Mouse (Mus musculus): ENCODE data around the gene Nfatc4. TPM values are rescaled to one million over a fixed set of nuclear protein-coding genes. Genes with fewer than 3 reads are reported as not detected.

Nfatc4 gene
- polyA plus RNA-seq, 1 experiment from 2014 or later: 25.9 TPM

DNA sequence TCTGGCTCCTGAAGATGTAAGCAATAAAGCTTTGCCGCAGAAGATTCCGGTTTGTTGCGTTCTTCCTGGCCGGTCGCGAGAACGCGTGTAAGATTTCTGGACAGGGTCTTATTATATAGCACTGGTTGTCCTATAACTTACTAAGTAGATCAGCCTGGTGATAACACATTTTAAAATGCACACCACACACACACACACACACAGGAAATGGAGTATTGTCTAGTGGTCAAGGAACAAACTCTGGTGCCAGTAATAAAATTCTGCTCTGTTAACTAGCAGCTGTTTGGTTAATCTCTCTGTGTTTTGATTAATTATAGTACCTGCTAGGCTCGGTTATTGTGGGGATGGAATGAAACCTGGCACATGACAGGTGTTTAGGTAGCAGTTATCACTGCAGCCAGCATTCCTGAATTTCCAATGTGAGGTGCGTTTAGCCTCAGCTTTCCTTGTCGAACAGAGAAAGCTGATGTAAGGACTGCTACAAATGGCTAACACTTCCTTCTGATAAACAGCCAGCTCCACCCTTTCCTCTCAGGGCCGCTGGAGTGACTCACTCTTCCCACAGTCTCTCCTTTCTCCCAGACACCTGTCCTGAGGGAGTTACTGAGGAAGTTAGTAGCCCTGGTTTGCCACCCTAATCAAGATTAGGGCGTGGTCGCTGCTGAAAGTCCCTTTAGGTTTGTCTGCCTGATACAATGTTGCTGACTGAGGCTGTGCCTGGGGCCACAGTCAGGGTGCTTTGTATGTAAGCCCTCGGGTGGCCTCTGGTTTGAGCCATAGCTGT is 27.4 kb upstream of the Nfatc4 start:
- H3K9ac ChIP-seq (ENCODE audit: low read length): no peak overlapping the region
- no peak overlapping the region for H3K27ac ChIP-seq (ENCODE audit: low read depth, low read length)
- H3K9me3 ChIP-seq (ENCODE audit: control insufficient read depth, low read length): no peaks in the 10 kb centered on the region
- 0 out of 2 replicates have a peak, but pooled peaks cover 2% of the 10 kb centered on the region for H3K27me3 ChIP-seq (ENCODE audit: control insufficient read depth, insufficient read depth, low read length)
- no peaks in the 10 kb centered on the region for H3K4me1 ChIP-seq (ENCODE audit: control insufficient read depth, insufficient read depth, low read length)
- ATAC-seq (ENCODE audit: insufficient read depth, low FRiP score, low TSS enrichment): no peak
- 85% methylated on average over 15 of the region's 15 CpGs for WGBS
- H3K36me3 ChIP-seq (ENCODE audit: control insufficient read depth, insufficient read depth, low read length): no peaks in the 10 kb centered on the region
- H3K4me2 ChIP-seq (ENCODE audit: low read depth): no peak overlapping the region
- no peak for DNase-seq (ENCODE audit: low spot score)
- H3K4me3 ChIP-seq (ENCODE audit: low read depth, low read length): no peak overlapping the region

DNA sequence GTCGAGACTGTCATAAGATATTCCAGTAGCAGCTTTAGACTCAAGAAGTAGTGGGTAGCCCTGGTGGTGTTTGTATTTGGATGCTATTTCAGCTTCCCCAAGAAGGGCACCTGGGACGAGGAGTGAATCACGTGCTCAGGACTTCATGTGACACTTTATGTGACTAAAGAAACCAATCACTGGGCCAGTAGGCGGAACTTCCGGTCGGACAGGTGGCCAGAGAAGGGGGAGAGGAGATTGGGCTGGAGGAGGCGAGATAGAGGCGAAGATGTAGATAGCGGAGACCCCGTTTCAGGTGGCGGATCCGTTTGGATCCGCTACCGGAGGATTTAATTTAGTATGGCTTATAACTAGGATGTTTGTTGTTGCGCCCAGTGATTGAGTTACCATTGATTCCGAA is 8.1 kb upstream of the Nfatc4 start:
- no peak overlapping the region for H3K27ac ChIP-seq (ENCODE audit: low read depth, low read length)
- H3K9me3 ChIP-seq (ENCODE audit: control insufficient read depth, low read length): no peaks in the 10 kb centered on the region
- H3K27me3 ChIP-seq (ENCODE audit: control insufficient read depth, insufficient read depth, low read length): no peaks in the 10 kb centered on the region
- H3K4me2 ChIP-seq (ENCODE audit: low read depth): peak overlapping the region; percentile 64
- ATAC-seq (ENCODE audit: insufficient read depth, low FRiP score, low TSS enrichment) (peak; percentile 38), DNase-seq (ENCODE audit: low spot score) (peak; percentile 66)
- H3K36me3 ChIP-seq (ENCODE audit: control insufficient read depth, insufficient read depth, low read length): no peaks in the 10 kb centered on the region
- WGBS: 20% methylated on average over 16 of the region's 16 CpGs
- peak overlapping the region; percentile 48 for H3K9ac ChIP-seq (ENCODE audit: low read length)
- peak overlapping the region; percentile 41 for H3K4me3 ChIP-seq (ENCODE audit: low read depth, low read length)
- H3K4me1 ChIP-seq (ENCODE audit: control insufficient read depth, insufficient read depth, low read length): no peaks in the 10 kb centered on the region

DNA sequence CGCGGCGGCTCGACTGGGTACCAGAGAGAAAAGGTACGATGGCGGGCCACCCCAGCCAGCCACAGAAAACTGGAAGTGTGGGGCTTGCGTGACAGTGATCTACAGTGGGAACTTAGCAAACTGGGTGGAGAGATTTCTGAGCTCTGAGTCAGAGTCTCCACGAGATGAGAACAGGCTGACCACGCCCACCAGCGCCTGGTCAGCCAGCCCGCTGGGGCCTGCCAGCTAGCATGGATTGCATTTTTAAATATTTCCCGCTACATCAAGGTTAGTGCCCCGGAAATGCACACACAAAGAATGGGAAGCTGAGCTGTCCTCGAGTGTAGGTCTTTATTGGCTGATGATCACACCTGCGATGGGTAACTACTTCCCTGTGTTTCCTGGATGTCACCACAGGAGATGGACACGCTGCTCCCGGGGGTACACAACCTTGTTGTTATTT is 7.6 kb upstream of the Nfatc4 start:
- Histone ChIP-seq H3K9ac (ENCODE audit: low read length) (peak overlapping the region; percentile 48), H3K27me3 (ENCODE audit: control insufficient read depth, insufficient read depth, low read length) (no peaks in the 10 kb centered on the region), H3K36me3 (ENCODE audit: control insufficient read depth, insufficient read depth, low read length) (no peaks in the 10 kb centered on the region), H3K4me1 (ENCODE audit: control insufficient read depth, insufficient read depth, low read length) (no peaks in the 10 kb centered on the region), H3K9me3 (ENCODE audit: control insufficient read depth, low read length) (no peaks in the 10 kb centered on the region), H3K4me2 (ENCODE audit: low read depth) (peak overlapping the region; percentile 64), H3K4me3 (ENCODE audit: low read depth, low read length) (peak overlapping the region; percentile 41), H3K27ac (ENCODE audit: low read depth, low read length) (no peak overlapping the region)
- DNase-seq (ENCODE audit: low spot score): peak; percentile 54
- 30% methylated on average over 17 of the region's 17 CpGs for WGBS
- ATAC-seq (ENCODE audit: insufficient read depth, low FRiP score, low TSS enrichment): no peak

DNA sequence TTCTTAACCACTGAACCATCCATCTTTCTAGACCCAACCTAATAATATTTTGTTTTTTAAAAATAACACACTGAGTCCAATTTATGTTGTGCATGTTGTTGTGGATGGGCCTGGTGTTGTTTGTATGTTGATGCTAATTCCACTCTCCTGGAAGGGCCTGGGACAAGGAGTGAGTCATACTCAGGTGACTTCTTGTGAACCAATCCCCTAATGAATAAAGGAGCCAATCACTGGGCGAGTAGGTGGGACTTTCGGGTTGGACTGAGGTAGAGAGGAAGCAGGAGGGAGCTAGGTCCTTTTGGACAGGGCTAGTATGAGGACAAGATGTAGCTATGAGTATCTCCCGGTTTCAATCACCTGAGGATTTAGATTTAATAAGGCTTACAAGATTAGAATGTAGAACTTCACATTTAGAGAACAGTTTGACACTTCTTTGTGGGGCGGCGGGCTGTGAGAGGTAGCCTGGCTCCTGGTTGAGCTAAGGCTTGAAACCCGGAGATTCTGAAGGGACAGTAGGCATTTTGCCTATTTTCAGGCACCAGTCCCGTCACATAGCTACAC is 3.0 kb upstream of the Nfatc4 start:
- Histone ChIP-seq H3K27ac (ENCODE audit: low read depth, low read length) (no peak overlapping the region), H3K27me3 (ENCODE audit: control insufficient read depth, insufficient read depth, low read length) (no peaks in the 10 kb centered on the region), H3K4me3 (ENCODE audit: low read depth, low read length) (no peak overlapping the region), H3K36me3 (ENCODE audit: control insufficient read depth, insufficient read depth, low read length) (no peaks in the 10 kb centered on the region), H3K4me1 (ENCODE audit: control insufficient read depth, insufficient read depth, low read length) (peaks cover 5% of the 10 kb centered on the region), H3K9me3 (ENCODE audit: control insufficient read depth, low read length) (no peaks in the 10 kb centered on the region), H3K4me2 (ENCODE audit: low read depth) (no peak overlapping the region), H3K9ac (ENCODE audit: low read length) (no peak overlapping the region)
- DNase-seq (ENCODE audit: low spot score): no peak
- ATAC-seq (ENCODE audit: insufficient read depth, low FRiP score, low TSS enrichment): no peak
- WGBS: 80% methylated on average over 7 of the region's 7 CpGs

DNA sequence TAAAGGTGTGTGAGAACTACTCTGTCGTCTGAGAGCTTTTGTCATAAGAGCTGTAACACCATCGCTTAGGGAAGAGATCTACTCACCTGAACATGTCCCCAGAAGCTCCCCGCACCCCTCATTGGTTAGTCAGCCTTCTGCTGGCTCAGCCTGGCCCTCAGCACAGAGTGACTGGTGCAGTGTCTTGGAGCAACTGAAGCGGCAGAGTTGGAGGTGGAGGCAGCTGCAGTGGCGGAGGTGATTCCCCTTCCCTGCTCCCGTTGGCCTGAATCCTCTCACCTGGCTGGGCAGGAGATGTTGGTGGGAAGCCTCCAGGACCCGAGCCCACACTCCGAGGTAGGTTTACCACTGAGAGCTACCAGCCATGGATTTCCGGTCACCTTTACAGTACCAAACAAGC is 2.4 kb upstream of the Nfatc4 start:
- H3K9ac ChIP-seq (ENCODE audit: low read length): no peak overlapping the region
- DNase-seq (ENCODE audit: low spot score): no peak
- no peak overlapping the region for H3K4me3 ChIP-seq (ENCODE audit: low read depth, low read length)
- H3K27me3 ChIP-seq (ENCODE audit: control insufficient read depth, insufficient read depth, low read length): no peaks in the 10 kb centered on the region; the same call in 1 of the 2 replicates
- WGBS: 85% methylated on average over 9 of the region's 9 CpGs
- H3K36me3 ChIP-seq (ENCODE audit: control insufficient read depth, insufficient read depth, low read length): no peaks in the 10 kb centered on the region
- no peak for ATAC-seq (ENCODE audit: insufficient read depth, low FRiP score, low TSS enrichment)
- H3K9me3 ChIP-seq (ENCODE audit: control insufficient read depth, low read length): no peaks in the 10 kb centered on the region
- H3K27ac ChIP-seq (ENCODE audit: low read depth, low read length): no peak overlapping the region
- H3K4me1 ChIP-seq (ENCODE audit: control insufficient read depth, insufficient read depth, low read length): peaks cover 7% of the 10 kb centered on the region
- no peak overlapping the region for H3K4me2 ChIP-seq (ENCODE audit: low read depth)

DNA sequence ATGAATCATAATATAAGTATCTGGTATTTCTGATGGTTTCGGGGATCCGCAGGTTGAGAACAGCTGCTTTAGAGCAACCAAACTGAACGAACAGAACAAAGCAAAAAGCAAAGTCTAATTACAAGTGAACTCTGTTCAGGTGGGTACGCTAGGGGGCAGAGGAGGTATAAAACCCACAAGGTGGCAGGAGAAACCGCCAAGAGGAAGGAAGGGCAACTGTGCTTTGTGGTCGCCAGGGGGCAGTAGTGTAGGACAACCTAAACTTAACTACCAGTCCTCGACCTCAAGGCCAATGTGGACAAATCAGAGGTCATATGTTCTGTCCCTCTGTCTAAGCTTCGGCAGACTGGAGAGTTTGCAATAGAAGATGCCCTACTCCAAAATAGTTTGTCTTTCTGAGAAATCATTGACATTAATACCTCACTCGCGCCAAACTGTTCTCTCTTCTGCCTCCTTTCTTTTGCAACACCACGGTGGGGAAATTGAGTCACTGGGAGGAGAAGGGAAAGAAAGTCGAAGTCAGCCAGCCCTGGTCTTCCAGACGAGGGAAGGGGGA is 431 bp upstream of the Nfatc4 start:
- Histone ChIP-seq H3K4me2 (ENCODE audit: low read depth) (peak overlapping the region; percentile 81), H3K9me3 (ENCODE audit: control insufficient read depth, low read length) (no peaks in the 10 kb centered on the region), H3K9ac (ENCODE audit: low read length) (peak overlapping the region; percentile 75; the same call in 1 of the 2 replicates), H3K27ac (ENCODE audit: low read depth, low read length) (peak overlapping the region; percentile 81), H3K4me3 (ENCODE audit: low read depth, low read length) (peak overlapping the region; percentile 54), H3K36me3 (ENCODE audit: control insufficient read depth, insufficient read depth, low read length) (no peaks in the 10 kb centered on the region), H3K4me1 (ENCODE audit: control insufficient read depth, insufficient read depth, low read length) (peaks cover 7% of the 10 kb centered on the region), H3K27me3 (ENCODE audit: control insufficient read depth, insufficient read depth, low read length) (peaks cover 4% of the 10 kb centered on the region)
- WGBS: 10% methylated on average over 12 of the region's 13 CpGs
- ATAC-seq (ENCODE audit: insufficient read depth, low FRiP score, low TSS enrichment) (0 out of 2 replicates have a peak, but pooled peaks have one; percentile 40), DNase-seq (ENCODE audit: low spot score) (peak; percentile 80)

DNA sequence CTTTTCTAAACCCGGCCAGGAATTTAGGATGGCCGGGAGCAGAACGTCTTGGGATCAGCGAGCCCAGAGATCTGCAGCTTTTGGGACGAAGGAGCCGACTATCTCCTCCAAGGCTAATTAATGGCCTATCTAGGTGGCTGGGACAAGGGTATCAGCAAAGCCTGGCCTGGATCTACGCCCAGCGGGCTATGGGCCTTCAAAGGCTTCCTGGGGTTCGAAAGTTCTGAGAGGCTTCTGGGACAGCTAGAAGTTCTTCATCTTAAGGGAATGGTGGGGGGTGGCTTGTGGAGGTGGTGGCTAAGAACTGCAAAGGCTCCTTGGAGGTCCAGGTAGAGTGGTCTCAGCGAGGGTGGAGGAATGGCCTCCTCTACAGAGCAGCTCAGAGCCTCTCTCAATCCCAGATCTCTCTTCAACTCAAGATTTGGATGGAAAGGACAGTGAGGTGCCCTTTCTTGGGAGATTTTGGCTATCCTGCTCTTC is 1.1 kb downstream of the Nfatc4 start:
- WGBS: under 1% methylated on average over 10 of the region's 10 CpGs
- peak; percentile 70 for DNase-seq (ENCODE audit: low spot score)
- peak overlapping the region; percentile 81 for H3K4me2 ChIP-seq (ENCODE audit: low read depth)
- H3K4me3 ChIP-seq (ENCODE audit: low read depth, low read length): peak overlapping the region; percentile 54
- ATAC-seq (ENCODE audit: insufficient read depth, low FRiP score, low TSS enrichment): 0 out of 2 replicates have a peak, but pooled peaks have one; percentile 12
- no peaks in the 10 kb centered on the region for H3K36me3 ChIP-seq (ENCODE audit: control insufficient read depth, insufficient read depth, low read length)
- H3K27ac ChIP-seq (ENCODE audit: low read depth, low read length): peak overlapping the region; percentile 81
- peak overlapping the region; percentile 75 for H3K9ac ChIP-seq (ENCODE audit: low read length)
- H3K4me1 ChIP-seq (ENCODE audit: control insufficient read depth, insufficient read depth, low read length): peaks cover 7% of the 10 kb centered on the region
- no peaks in the 10 kb centered on the region for H3K9me3 ChIP-seq (ENCODE audit: control insufficient read depth, low read length)
- H3K27me3 ChIP-seq (ENCODE audit: control insufficient read depth, insufficient read depth, low read length): peaks cover 4% of the 10 kb centered on the region

DNA sequence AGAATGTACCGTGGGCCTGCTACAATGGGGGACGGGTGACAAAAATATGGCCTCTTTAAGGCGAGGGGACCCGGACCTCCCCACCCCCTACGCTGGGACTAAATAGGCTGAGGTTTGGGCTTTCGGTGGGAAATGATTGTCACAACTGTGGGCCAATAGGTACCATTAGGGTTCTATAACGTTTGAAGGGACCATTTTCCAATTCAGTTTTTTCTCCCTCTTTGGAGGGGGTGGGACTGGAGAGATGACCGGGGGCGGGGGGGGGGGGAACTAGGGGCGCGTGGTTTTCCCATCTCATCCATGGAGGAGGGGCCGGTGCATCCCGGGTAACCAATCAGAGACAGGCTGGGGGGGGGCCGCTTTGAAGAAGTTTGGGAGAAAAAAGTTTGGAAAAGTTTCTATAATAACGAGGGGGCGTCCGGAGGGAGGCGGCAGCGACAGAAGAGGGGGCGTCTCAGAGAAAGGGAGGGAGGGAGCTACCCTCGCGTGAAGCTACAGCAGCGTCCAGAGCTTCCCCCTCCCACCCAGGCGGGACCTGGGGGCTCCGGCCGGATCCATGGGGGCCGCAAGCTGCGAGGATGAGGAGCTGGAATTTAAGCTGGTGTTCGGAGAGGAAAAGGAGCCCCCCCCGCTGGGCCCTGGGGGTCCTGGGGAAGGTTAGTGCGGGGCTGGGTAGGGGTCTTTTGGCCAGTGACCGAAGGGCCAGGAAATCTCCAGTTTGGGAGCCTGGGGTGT is 1.7 kb downstream of the Nfatc4 start:
- H3K27me3 ChIP-seq (ENCODE audit: control insufficient read depth, insufficient read depth, low read length): peaks cover 4% of the 10 kb centered on the region
- under 1% methylated on average over 29 of the region's 32 CpGs for WGBS
- peak overlapping the region; percentile 83 for H3K27ac ChIP-seq (ENCODE audit: low read depth, low read length)
- peaks cover 7% of the 10 kb centered on the region for H3K4me1 ChIP-seq (ENCODE audit: control insufficient read depth, insufficient read depth, low read length)
- peak; percentile 65 for DNase-seq (ENCODE audit: low spot score)
- peak overlapping the region; percentile 67 for H3K9ac ChIP-seq (ENCODE audit: low read length)
- ATAC-seq (ENCODE audit: insufficient read depth, low FRiP score, low TSS enrichment): no peak
- H3K36me3 ChIP-seq (ENCODE audit: control insufficient read depth, insufficient read depth, low read length): no peaks in the 10 kb centered on the region
- peak overlapping the region; percentile 81 for H3K4me2 ChIP-seq (ENCODE audit: low read depth)
- H3K4me3 ChIP-seq (ENCODE audit: low read depth, low read length): peak overlapping the region; percentile 54
- H3K9me3 ChIP-seq (ENCODE audit: control insufficient read depth, low read length): no peaks in the 10 kb centered on the region
